Mouse (Mus musculus) embryo, embryonic 11 days (tissue): ENCODE measurements around the gene Lpcat4.
A peak's percentile ranks its signal among the peaks of the same experiment; 100 is the strongest.

Source experiments
- DNase-seq: peaks from one replicate; pipeline ENCODE4 v3.0.0-alpha.2; 2015

Gene Lpcat4

GRCm38 (mm10) chr2:112239212-112239934, at the start of gene Lpcat4:
Lpcat4 (plus strand) TSS chr2:112239468.
- DNase-seq = peak; percentile 95

GRCm38 (mm10) chr2:112196859-112197258, 42.4 kb upstream of the Lpcat4 start:
- peak; percentile 72 for DNase-seq

GRCm38 (mm10) chr2:112203056-112203455, 36.2 kb upstream of the Lpcat4 start:
- DNase-seq = no peak

GRCm38 (mm10) chr2:112210142-112210541, 29.1 kb upstream of the Lpcat4 start:
- no peak for DNase-seq

- DNase-seq = no peak
Measured at GRCm38 (mm10) chr2:112210699-112211098, 28.6 kb upstream of the Lpcat4 start.

GRCm38 (mm10) chr2:112215977-112216376, 23.3 kb upstream of the Lpcat4 start:
- peak; percentile 63 for DNase-seq

- DNase-seq = no peak
Measured at GRCm38 (mm10) chr2:112217614-112218013, 21.7 kb upstream of the Lpcat4 start.

GRCm38 (mm10) chr2:112220880-112221279, 18.4 kb upstream of the Lpcat4 start:
- DNase-seq = no peak

- DNase-seq = no peak
Measured at GRCm38 (mm10) chr2:112222607-112223006, 16.7 kb upstream of the Lpcat4 start.

GRCm38 (mm10) chr2:112224356-112224755, 14.9 kb upstream of the Lpcat4 start:
- DNase-seq = no peak

GRCm38 (mm10) chr2:112232623-112233022, 6.6 kb upstream of the Lpcat4 start:
- no peak for DNase-seq

- no peak for DNase-seq
Measured at GRCm38 (mm10) chr2:112236620-112237019, 2.6 kb upstream of the Lpcat4 start.

- no peak for DNase-seq
Measured at GRCm38 (mm10) chr2:112238006-112238405, 1.3 kb upstream of the Lpcat4 start.

- peak; percentile 59 for DNase-seq
Measured at GRCm38 (mm10) chr2:112239935-112240721, 860 bp downstream of the Lpcat4 start.

- no peak for DNase-seq
Measured at GRCm38 (mm10) chr2:112241787-112242186, 2.5 kb downstream of the Lpcat4 start.

GRCm38 (mm10) chr2:112245307-112245706, 6.0 kb downstream of the Lpcat4 start:
- DNase-seq = no peak

GRCm38 (mm10) chr2:112246193-112246592, 6.9 kb downstream of the Lpcat4 start:
- DNase-seq = no peak

GRCm38 (mm10) chr2:112247323-112247722, 8.1 kb downstream of the Lpcat4 start:
- no peak for DNase-seq

GRCm38 (mm10) chr2:112249780-112250453, 10.6 kb downstream of the Lpcat4 start:
- no peak for DNase-seq

GRCm38 (mm10) chr2:112254675-112255515, 15.6 kb downstream of the Lpcat4 start:
- DNase-seq = no peak

- no peak for DNase-seq
Measured at GRCm38 (mm10) chr2:112259241-112259962, 20.1 kb downstream of the Lpcat4 start, which contains the start of gene Nutm1. Nutm1 (minus strand) TSS chr2:112259291.
